Mouse (Mus musculus) ES-Bruce4 (cell line): ENCODE results near the gene Dll4.

Experiments
- CTCF ChIP-seq: IDR thresholded peaks from one replicate; pipeline ENCODE4 v1.8.1; 2011; ENCODE audit warnings: low read depth, low read length
- EP300 ChIP-seq: IDR thresholded peaks from 2 replicates; pipeline ENCODE4 v1.6.1; 2011; ENCODE audit warnings: low read depth, low read length; ENCODE audit not compliant: insufficient read depth
- POLR2A ChIP-seq: IDR thresholded peaks from one replicate; pipeline ENCODE4 v1.8.1; 2011; ENCODE audit warnings: low read length; ENCODE audit not compliant: insufficient read depth

DNA sequence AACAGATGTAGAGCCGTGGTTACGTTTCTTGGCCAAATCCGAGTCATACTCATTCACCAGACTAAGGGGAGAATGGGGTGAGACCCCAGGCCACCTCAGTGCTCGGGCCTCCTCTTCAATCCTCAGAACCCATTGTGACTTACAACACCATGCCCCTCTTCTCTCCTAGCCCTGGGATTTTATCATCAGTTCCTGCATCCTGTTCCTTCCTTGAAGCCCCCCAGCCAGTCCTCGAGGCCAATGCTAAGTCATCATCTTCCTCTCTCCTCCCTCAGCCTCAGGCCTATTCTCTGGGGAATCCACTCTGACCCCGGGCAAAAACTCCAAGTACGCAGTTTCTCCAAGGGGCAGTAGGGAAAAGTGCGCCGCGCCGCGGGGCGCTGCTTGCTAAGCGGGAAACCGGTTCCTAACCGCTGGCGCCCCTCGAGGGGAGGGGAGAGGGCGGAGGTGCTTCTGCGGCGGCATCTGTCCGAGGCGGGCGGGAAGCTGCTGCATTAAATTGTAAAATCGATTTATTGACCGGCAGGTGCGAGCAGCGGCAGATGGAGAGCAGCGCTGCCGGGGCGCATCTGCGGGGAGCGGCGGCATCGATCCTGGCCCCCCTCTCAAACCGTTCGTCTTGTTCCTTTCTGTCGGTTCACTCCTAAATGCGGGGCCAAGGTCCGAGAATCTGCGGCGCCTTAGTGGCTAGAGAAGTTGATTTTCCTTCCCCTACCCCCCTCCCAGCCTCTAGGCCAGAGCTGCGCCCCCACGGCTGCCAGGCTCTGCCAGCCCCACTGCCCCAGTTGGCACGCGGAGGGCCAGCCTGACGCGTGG, 3.6 kb upstream of the Dll4 start:
- TF ChIP-seq CTCF (no peak), POLR2A (no peak), EP300 (no peak)
